Mouse (Mus musculus): Measurements from ENCODE around the gene Sash3. TPM values are rescaled to one million over a fixed set of nuclear protein-coding genes. Genes with fewer than 3 reads are reported as not detected.

Gene Sash3
- polyA plus RNA-seq, 1 experiment: 50.4 TPM

DNA sequence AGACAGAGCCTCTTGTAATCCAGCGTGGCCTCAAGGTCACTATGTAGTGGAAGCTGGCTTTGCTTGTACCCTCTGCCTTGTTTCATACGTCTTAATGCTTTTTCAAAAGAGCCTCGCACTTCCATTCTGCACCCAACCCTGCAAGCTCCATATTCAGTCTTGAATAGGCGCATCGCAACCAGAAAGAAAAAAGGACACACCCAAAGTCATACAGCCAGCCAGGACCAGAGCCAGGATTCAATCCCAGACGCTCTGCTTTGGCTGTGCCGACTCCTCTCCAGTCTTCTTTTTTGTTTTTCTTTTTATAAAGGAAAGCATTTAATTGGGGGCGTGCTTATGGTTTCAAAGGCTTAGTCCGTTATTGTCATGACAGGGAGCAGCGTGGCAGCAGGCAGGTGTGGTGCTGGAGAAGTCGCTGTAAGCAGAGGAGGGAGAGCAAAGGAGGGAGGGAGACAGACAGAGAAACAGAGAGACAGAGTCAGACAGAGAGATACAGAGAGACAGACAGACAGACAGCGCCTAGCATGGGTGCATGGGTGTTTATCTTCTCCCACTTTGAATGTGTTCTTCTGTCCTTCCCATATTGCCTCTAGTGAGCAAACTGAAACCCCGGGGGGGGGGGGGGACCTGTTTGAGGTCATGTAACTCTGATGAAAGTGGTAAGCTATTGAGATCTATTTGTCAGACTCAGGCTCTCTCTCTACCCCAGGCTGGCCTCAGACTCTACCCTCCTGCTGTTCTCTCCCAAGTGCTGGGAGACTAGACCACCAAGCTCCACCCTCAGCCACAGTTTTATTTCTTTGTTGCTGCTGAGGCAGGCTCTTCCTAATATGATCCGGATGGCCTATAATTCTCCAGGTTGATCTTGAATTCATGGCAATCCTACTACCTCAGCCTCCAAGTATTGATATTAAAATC, 6.6 kb upstream of the Sash3 start:
- H3K4me3 ChIP-seq (replicated peaks): peak overlapping the region; percentile 81
- no peaks in the 10 kb centered on the region for H3K36me3 ChIP-seq (replicated peaks; ENCODE audit: low read length)
- peaks cover 90% of the 10 kb centered on the region for H3K4me1 ChIP-seq
- H3K9me3 ChIP-seq: no peaks in the 10 kb centered on the region
- no peak for TF ChIP-seq FLI1 (IDR thresholded peaks at IDR 0.05; ENCODE audit: low read length)
- no peak for TF ChIP-seq GATA1 (IDR thresholded peaks at IDR 0.05; ENCODE audit: borderline replicate concordance, low read length)
- H3K27me3 ChIP-seq (replicated peaks): peaks cover 9% of the 10 kb centered on the region

DNA sequence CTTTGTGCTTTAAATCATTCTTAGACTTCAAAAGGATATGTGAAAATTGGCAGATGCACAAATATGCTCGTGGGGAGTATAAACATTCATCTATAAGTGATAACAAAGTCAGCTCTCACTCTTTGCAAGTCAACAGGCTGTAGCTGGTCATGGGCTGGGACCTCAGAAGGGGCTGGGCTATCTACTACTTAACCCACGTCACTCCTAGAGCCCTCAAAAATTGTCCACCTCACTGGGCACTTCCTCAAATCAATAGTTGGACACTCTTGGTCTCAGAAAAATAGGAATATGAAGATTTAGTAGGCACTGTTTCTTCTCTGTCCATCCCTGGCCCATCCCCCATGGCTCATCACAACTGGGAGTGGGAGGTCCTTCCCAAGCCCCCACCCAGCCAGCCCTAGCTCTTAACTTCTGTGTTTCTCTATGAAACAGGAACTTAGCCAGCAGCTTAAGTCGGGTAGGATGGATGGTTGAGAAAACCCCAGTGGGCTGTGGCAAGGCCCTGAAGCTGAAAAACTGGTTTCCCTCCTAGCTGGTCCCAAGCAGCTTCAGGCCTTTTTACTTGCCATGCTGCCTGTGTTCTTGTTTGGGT, 5.9 kb upstream of the Sash3 start:
- TF ChIP-seq FLI1 (IDR thresholded peaks at IDR 0.05; ENCODE audit: low read length): no peak
- TF ChIP-seq GATA1 (IDR thresholded peaks at IDR 0.05; ENCODE audit: borderline replicate concordance, low read length): no peak
- Histone ChIP-seq H3K27me3 (replicated peaks) (peaks cover 12% of the 10 kb centered on the region), H3K36me3 (replicated peaks; ENCODE audit: low read length) (no peaks in the 10 kb centered on the region), H3K9me3 (no peaks in the 10 kb centered on the region), H3K4me3 (replicated peaks) (no peak overlapping the region), H3K4me1 (peaks cover 88% of the 10 kb centered on the region)

DNA sequence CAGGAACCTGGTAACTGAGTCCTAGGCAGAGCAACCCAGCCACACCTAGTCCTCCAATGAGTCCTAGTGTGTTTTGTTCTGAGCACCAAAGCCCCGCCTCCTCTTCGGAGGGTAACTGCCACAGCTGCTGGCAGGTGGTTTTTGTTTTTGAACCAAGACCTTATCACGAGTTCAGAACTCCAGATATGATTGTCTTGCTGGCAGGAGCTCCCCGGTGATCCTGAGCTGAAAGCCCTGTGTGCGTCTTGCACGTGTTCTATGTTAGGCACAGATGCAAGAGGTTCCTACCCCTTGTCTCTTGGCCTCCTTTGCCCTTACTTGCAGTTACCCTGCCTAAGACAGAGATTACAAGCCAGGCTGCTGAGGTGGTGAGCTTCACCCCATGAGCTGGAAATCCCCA, 4.8 kb upstream of the Sash3 start:
- peak overlapping the region; percentile 15 for H3K4me3 ChIP-seq (replicated peaks)
- TF ChIP-seq GATA1 (IDR thresholded peaks at IDR 0.05; ENCODE audit: borderline replicate concordance, low read length) (no peak), FLI1 (IDR thresholded peaks at IDR 0.05; ENCODE audit: low read length) (no peak)
- H3K4me1 ChIP-seq: peaks cover 85% of the 10 kb centered on the region
- H3K36me3 ChIP-seq (replicated peaks; ENCODE audit: low read length): no peaks in the 10 kb centered on the region
- peaks cover 11% of the 10 kb centered on the region for H3K27me3 ChIP-seq (replicated peaks)
- no peaks in the 10 kb centered on the region for H3K9me3 ChIP-seq

DNA sequence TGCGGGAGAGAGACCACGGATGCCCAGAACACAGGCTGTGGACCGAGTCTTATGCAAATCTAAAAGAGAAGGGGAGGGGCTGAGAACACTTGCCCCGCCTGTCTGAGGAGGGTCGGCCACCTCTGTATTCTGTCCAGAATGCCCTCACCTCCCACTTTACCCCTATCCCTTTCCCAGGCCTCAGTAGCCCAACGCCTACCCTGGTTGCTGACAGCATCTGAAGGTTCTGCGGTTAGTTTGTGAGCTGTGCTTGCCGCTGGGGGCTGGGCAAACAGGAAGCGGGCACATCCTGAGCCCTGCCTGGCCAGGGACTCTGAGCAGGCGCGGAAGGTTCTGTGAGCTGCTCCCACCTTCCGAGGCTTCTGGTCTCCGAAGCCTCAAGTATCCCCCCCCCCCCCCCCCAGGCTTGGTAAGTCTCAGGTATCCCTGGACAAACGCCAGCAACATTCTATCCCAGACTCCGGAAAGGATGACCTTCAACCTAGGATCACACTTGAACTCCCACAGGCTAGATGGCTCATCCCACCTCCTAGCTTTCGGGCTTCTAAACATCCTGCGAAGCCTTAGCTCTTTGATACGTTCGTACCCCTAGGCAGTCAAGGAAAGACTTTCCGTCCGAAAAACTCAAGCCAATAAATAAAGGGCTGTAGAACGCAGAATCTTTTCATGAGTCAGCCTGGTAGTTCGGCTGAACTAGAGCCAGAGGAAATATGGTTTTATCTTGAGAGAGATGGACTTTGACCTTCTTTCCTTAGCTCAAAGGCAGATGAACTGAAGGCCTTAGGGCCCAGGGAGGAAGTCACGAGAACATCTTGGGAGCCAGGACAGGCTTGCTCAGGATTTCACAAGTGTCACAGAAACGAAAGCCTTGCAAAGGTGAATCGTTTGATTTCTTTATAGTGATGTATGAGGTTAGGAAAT, 2.6 kb upstream of the Sash3 start:
- Histone ChIP-seq H3K9me3 (no peaks in the 10 kb centered on the region), H3K4me1 (peaks cover 72% of the 10 kb centered on the region), H3K36me3 (replicated peaks; ENCODE audit: low read length) (peaks cover 5% of the 10 kb centered on the region), H3K4me3 (replicated peaks) (peak overlapping the region; percentile 89), H3K27me3 (replicated peaks) (peaks cover 7% of the 10 kb centered on the region)
- no peak for TF ChIP-seq FLI1 (IDR thresholded peaks at IDR 0.05; ENCODE audit: low read length)

DNA sequence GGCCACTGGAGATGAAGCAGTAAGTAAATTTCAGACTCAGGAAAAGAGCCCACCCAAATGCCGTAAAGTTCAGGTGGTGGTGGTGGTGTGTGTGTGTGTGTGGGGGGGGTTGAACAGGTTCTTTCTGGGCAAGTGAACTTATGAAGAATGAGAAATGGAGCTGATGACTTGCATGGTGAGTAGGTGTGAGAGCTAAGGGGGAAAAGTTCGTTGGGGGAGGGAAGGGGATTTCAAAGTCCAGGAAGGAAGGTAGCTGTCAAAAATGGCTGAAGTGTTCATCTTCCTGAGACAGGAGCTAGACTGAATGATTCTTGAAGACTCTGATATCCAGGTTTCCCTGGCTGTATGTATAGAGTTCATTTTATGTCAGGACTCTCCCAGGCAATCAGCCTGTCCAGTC, 990 bp downstream of the Sash3 start:
- Histone ChIP-seq H3K27me3 (replicated peaks) (peaks cover 10% of the 10 kb centered on the region), H3K9me3 (no peaks in the 10 kb centered on the region), H3K4me3 (replicated peaks) (peak overlapping the region; percentile 92), H3K4me1 (peaks cover 64% of the 10 kb centered on the region), H3K36me3 (replicated peaks; ENCODE audit: low read length) (peaks cover 31% of the 10 kb centered on the region)
- TF ChIP-seq GATA1 (IDR thresholded peaks at IDR 0.05; ENCODE audit: borderline replicate concordance, low read length) (no peak), FLI1 (IDR thresholded peaks at IDR 0.05; ENCODE audit: low read length) (no peak)

DNA sequence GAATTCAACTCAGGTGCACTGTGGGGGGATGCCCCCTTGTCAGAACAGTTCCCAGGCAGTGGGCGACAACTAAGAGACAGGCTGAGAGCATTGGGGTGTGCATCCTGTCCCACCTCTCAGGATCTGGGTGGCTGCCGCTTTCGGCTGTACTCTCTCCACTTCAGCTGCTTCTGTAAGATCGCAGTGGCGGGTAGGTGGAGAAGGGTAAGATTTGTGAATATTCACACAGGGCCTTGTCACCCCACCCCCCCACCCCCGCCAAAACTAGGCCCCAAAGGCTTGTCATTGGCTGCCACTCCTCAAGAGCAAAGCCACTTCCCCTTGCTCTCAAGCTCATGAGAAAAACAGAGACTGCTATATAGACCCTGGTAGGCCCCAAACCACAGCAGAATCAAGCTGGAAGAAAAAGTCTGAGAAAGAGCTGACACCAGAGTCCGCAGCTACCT, 1.5 kb downstream of the Sash3 start:
- Histone ChIP-seq H3K4me1 (peaks cover 64% of the 10 kb centered on the region), H3K4me3 (replicated peaks) (peak overlapping the region; percentile 92), H3K9me3 (no peaks in the 10 kb centered on the region), H3K27me3 (replicated peaks) (peaks cover 10% of the 10 kb centered on the region), H3K36me3 (replicated peaks; ENCODE audit: low read length) (peaks cover 35% of the 10 kb centered on the region)
- TF ChIP-seq GATA1 (IDR thresholded peaks at IDR 0.05; ENCODE audit: borderline replicate concordance, low read length) (no peak), FLI1 (IDR thresholded peaks at IDR 0.05; ENCODE audit: low read length) (no peak)

DNA sequence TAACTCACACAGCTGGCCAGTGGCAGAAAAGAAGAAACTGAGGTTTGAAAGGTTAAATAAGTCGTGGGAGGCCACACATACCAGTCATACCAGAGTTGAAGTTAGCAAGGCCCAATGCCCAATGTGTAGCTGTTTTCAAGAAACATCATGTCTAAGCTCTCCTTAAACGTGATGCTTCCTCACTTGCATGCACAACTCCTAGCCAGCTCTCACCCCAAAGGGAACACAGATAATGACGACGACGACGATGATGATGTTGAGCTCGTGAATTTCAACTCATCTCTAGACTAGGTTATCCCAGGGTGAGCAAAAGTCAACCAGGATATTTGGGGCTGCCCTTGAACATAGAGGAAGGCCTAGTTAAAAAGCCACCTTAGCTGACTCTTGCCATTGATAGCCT, 5.9 kb downstream of the Sash3 start:
- peaks cover 78% of the 10 kb centered on the region for H3K36me3 ChIP-seq (replicated peaks; ENCODE audit: low read length)
- H3K9me3 ChIP-seq: no peaks in the 10 kb centered on the region
- H3K27me3 ChIP-seq (replicated peaks): peaks cover 11% of the 10 kb centered on the region
- peaks cover 64% of the 10 kb centered on the region for H3K4me1 ChIP-seq
- TF ChIP-seq FLI1 (IDR thresholded peaks at IDR 0.05; ENCODE audit: low read length) (no peak), GATA1 (IDR thresholded peaks at IDR 0.05; ENCODE audit: borderline replicate concordance, low read length) (no peak)
- H3K4me3 ChIP-seq (replicated peaks): peak overlapping the region; percentile 46

DNA sequence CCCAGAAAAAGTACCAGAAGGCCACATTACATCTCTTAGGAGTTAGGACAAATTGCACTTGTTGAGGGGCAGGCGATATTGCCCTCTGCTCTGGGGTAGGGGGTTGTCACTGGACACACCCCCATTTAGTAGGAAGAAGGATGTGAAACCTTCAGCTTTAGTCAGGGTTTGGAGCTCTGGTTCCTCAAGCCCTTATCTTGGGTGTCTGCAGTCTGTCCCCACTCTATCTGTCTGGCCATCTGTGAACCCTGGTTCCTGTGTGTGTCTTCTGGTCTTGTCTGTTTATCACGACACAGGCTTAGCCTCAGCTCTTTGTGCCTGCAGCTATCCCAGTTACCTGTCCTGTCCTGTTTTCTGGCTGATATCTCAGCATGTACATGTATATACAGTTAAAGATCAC, 7.2 kb downstream of the Sash3 start:
- H3K36me3 ChIP-seq (replicated peaks; ENCODE audit: low read length): peaks cover 89% of the 10 kb centered on the region
- TF ChIP-seq GATA1 (IDR thresholded peaks at IDR 0.05; ENCODE audit: borderline replicate concordance, low read length) (no peak), FLI1 (IDR thresholded peaks at IDR 0.05; ENCODE audit: low read length) (no peak)
- peaks cover 13% of the 10 kb centered on the region for H3K27me3 ChIP-seq (replicated peaks)
- H3K9me3 ChIP-seq: no peaks in the 10 kb centered on the region
- H3K4me1 ChIP-seq: peaks cover 69% of the 10 kb centered on the region
- H3K4me3 ChIP-seq (replicated peaks): no peak overlapping the region

DNA sequence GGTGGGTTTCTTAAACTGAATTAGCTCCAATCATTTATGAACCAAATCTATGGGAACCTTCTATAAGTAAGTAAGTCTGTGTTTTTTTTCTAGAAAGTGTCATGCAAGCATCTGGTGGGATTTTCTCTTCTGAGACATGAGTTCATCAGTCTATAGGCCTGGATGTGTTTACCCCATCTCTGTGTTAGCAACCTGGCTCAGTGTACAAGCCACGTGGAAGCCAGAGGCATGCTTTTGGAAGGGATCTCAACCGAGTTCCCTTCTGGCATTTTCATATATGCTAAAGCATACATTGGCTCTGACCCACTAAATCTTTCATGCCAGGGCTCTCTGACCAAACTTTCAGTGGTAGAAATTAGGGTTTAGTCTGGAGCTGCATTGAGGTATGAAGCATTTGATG, 7.7 kb downstream of the Sash3 start:
- H3K4me3 ChIP-seq (replicated peaks): no peak overlapping the region
- no peaks in the 10 kb centered on the region for H3K9me3 ChIP-seq
- H3K4me1 ChIP-seq: peaks cover 65% of the 10 kb centered on the region
- TF ChIP-seq FLI1 (IDR thresholded peaks at IDR 0.05; ENCODE audit: low read length) (no peak), GATA1 (IDR thresholded peaks at IDR 0.05; ENCODE audit: borderline replicate concordance, low read length) (no peak)
- peaks cover 11% of the 10 kb centered on the region for H3K27me3 ChIP-seq (replicated peaks)
- peaks cover 89% of the 10 kb centered on the region for H3K36me3 ChIP-seq (replicated peaks; ENCODE audit: low read length)
